Mouse (Mus musculus): Measurements from ENCODE around the gene Cep128. TPM values are rescaled to one million over a fixed set of nuclear protein-coding genes. Genes with fewer than 3 reads are reported as not detected.
A peak's percentile ranks its signal among the peaks of the same experiment; 100 is the strongest.

Gene Cep128
- polyA plus RNA-seq, 1 experiment from 2014 or later, result 6.1 TPM

DNA sequence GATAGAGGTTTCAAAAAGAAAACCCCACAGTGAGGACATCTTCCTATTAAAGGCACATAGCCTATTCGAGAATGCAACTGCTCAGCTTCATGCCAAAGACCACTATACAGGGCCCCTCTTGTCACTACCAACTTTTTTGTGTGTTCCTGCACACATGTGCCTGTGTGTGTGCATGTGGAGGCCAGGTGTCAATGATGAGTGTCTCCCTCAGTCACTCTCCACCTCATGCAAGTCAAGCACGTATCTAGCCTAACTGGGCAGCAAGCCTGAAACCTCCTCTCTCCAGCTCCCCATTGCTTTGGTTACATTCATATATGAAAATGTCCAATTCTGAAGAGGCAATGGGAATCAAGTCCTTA is 317.1 kb downstream of the Cep128 start:
- Histone ChIP-seq H3K4me3 (no peak overlapping the region), H3K9ac (no peak overlapping the region), H3K27me3 (replicated peaks) (no peaks in the 10 kb centered on the region), H3K9me3 (no peaks in the 10 kb centered on the region), H3K27ac (no peak overlapping the region), H3K4me1 (no peaks in the 10 kb centered on the region), H3K36me3 (no peaks in the 10 kb centered on the region), H3K4me2 (replicated peaks) (no peak overlapping the region)
- WGBS, result 60% methylated on average over 2 of the region's 2 CpGs
- ATAC-seq (ENCODE audit: low FRiP score, low read depth), result 0 out of 2 replicates have a peak, but pooled peaks have one; percentile 33

DNA sequence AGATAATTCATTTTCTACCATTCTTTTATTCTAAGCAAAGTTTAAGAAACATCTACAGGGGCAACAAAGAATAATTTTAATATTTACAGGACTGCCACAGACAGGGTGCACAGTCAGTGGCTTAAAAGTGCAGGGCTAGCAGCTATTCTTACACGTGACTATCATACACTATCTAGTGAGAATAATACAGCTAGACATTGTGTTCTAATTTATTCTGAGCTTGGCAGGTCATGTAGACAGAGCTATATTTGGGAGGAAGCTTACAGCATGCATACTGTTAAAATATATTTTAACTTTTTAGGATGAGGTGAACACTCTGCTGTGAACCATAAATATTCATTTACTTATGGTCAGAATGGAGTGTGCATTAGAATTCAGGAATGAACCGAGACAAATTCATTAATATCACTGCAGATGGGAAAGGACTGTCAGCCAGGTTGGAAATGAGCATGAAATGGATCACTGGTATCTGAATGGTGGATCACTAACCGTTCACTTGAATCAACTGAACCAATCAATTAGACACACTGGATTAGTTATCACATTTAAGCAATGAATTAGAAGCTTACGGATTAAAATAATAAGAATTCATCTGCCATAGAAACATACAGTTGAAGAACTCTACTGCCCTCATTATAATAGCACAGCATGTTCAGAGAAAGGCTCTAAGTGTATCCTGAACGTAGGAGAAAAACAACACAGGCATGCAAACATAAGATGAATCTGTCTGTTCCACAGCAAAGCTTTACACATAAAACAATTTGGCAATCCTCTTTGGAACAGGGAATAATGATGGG is 317.7 kb downstream of the Cep128 start:
- Histone ChIP-seq H3K4me3 (no peak overlapping the region), H3K27ac (no peak overlapping the region), H3K4me1 (no peaks in the 10 kb centered on the region), H3K36me3 (no peaks in the 10 kb centered on the region), H3K4me2 (replicated peaks) (no peak overlapping the region), H3K9ac (no peak overlapping the region), H3K9me3 (no peaks in the 10 kb centered on the region), H3K27me3 (replicated peaks) (no peaks in the 10 kb centered on the region)
- peak; percentile 53; the same call in 1 of the 2 replicates for ATAC-seq (ENCODE audit: low FRiP score, low read depth)
- 44% methylated on average over 5 of the region's 5 CpGs for WGBS

DNA sequence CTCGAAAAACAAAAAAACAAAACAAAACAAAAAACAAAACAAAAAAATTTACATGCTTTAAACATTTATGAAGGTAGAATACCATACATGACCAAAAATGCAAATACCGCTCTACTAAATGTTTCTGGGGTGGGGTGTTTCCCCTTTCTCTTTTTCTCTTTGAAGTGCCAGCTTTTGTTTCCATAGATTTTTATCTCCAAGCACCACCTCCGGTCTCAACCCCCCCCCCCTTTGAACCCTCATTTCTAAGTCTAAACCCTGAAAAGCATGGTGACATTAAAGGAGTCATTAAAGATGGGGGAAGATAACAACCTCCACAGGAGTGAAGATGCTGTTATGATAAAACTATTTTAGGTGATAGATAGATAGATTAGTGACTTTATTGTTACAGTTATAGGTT is 318.8 kb downstream of the Cep128 start:
- no peak overlapping the region for H3K4me2 ChIP-seq (replicated peaks)
- H3K9ac ChIP-seq, result no peak overlapping the region
- no peaks in the 10 kb centered on the region for H3K9me3 ChIP-seq
- no peaks in the 10 kb centered on the region for H3K4me1 ChIP-seq
- no peaks in the 10 kb centered on the region for H3K36me3 ChIP-seq
- no peaks in the 10 kb centered on the region for H3K27me3 ChIP-seq (replicated peaks)
- H3K4me3 ChIP-seq, result no peak overlapping the region
- no peak for ATAC-seq (ENCODE audit: low FRiP score, low read depth)
- H3K27ac ChIP-seq, result no peak overlapping the region
- 77% methylated on average over 3 of the region's 3 CpGs for WGBS

- no peak overlapping the region for H3K4me2 ChIP-seq (replicated peaks)
- H3K4me3 ChIP-seq, result no peak overlapping the region
- H3K9me3 ChIP-seq, result no peaks in the 10 kb centered on the region
- H3K4me1 ChIP-seq, result no peaks in the 10 kb centered on the region
- no peaks in the 10 kb centered on the region for H3K36me3 ChIP-seq
- no peaks in the 10 kb centered on the region for H3K27me3 ChIP-seq (replicated peaks)
- H3K9ac ChIP-seq, result no peak overlapping the region
- no peak for ATAC-seq (ENCODE audit: low FRiP score, low read depth)
- no peak overlapping the region for H3K27ac ChIP-seq
Observed at GRCm38 (mm10) chr12:91064368-91064999, 319.7 kb downstream of the Cep128 start.

GRCm38 (mm10) chr12:91063337-91064015 is 320.7 kb downstream of the Cep128 start:
- H3K36me3 ChIP-seq, result no peaks in the 10 kb centered on the region
- H3K4me3 ChIP-seq, result no peak overlapping the region
- no peak for ATAC-seq (ENCODE audit: low FRiP score, low read depth)
- H3K4me1 ChIP-seq, result no peaks in the 10 kb centered on the region
- no peak overlapping the region for H3K9ac ChIP-seq
- no peak overlapping the region for H3K27ac ChIP-seq
- H3K9me3 ChIP-seq, result no peaks in the 10 kb centered on the region
- H3K27me3 ChIP-seq (replicated peaks), result no peaks in the 10 kb centered on the region
- no peak overlapping the region for H3K4me2 ChIP-seq (replicated peaks)
- 93% methylated on average over 4 of the region's 4 CpGs for WGBS

GRCm38 (mm10) chr12:91062681-91063080 is 321.5 kb downstream of the Cep128 start:
- H3K9me3 ChIP-seq, result no peaks in the 10 kb centered on the region
- ATAC-seq (ENCODE audit: low FRiP score, low read depth), result no peak
- no peak overlapping the region for H3K4me2 ChIP-seq (replicated peaks)
- no peaks in the 10 kb centered on the region for H3K27me3 ChIP-seq (replicated peaks)
- no peaks in the 10 kb centered on the region for H3K4me1 ChIP-seq
- no peak overlapping the region for H3K27ac ChIP-seq
- WGBS, result 77% methylated on average over 4 of the region's 4 CpGs
- no peak overlapping the region for H3K9ac ChIP-seq
- no peaks in the 10 kb centered on the region for H3K36me3 ChIP-seq
- H3K4me3 ChIP-seq, result no peak overlapping the region

- WGBS, result 75% methylated on average over 12 of the region's 12 CpGs
- H3K4me1 ChIP-seq, result no peaks in the 10 kb centered on the region
- no peak overlapping the region for H3K9ac ChIP-seq
- H3K36me3 ChIP-seq, result no peaks in the 10 kb centered on the region
- no peak for ATAC-seq (ENCODE audit: low FRiP score, low read depth)
- no peak overlapping the region for H3K4me2 ChIP-seq (replicated peaks)
- no peaks in the 10 kb centered on the region for H3K27me3 ChIP-seq (replicated peaks)
- no peak overlapping the region for H3K4me3 ChIP-seq
- no peaks in the 10 kb centered on the region for H3K9me3 ChIP-seq
- no peak overlapping the region for H3K27ac ChIP-seq
Observed at GRCm38 (mm10) chr12:91059704-91060318, 324.4 kb downstream of the Cep128 start.

- Histone ChIP-seq H3K9me3 (no peaks in the 10 kb centered on the region), H3K4me1 (no peaks in the 10 kb centered on the region), H3K27me3 (replicated peaks) (no peaks in the 10 kb centered on the region), H3K4me2 (replicated peaks) (no peak overlapping the region), H3K36me3 (no peaks in the 10 kb centered on the region), H3K9ac (no peak overlapping the region), H3K27ac (no peak overlapping the region), H3K4me3 (no peak overlapping the region)
- no peak for ATAC-seq (ENCODE audit: low FRiP score, low read depth)
- 86% methylated on average over 10 of the region's 10 CpGs for WGBS
Observed at GRCm38 (mm10) chr12:91056885-91057284, 327.3 kb downstream of the Cep128 start.

- Histone ChIP-seq H3K27ac (no peak overlapping the region), H3K9ac (no peak overlapping the region), H3K4me2 (replicated peaks) (no peak overlapping the region), H3K4me3 (no peak overlapping the region), H3K27me3 (replicated peaks) (no peaks in the 10 kb centered on the region), H3K36me3 (no peaks in the 10 kb centered on the region), H3K9me3 (no peaks in the 10 kb centered on the region), H3K4me1 (no peaks in the 10 kb centered on the region)
- ATAC-seq (ENCODE audit: low FRiP score, low read depth), result no peak
- 87% methylated on average over 3 of the region's 3 CpGs for WGBS
Observed at GRCm38 (mm10) chr12:91052301-91052700, 331.9 kb downstream of the Cep128 start.

DNA sequence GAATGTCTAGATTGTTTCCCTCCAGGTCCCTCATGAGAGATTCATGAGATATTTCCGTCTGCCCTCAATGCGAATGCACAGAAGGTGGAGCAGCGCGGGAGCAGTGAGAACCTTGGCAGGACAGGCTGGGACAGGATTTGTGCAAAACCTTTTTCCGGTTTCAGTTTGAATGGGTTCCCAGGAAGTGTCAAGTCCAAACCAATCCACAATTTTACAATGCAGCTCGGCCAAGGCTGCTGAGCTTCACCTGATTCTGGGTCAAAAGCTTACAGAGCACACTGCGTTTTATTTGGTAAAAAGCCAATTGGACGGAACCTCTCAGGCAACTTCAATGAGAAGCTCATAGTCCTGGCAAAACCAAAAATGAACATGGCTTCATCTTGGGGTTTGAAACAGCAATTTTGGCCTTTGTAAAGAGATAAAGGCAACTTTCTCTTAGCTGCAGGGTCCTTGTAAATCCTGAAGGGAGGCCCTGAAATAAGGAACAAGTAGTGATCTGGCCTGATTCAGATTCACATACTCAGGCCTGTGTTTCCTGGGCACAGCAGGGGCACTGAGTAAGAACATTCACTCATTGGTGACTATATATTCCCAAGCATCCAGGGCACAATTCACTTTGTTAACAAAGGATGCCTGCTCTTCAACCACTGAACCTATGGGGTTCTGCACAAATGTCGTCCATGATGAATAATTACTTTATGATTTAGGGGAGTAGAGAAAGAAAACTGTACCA is 333.4 kb downstream of the Cep128 start:
- H3K9me3 ChIP-seq, result no peaks in the 10 kb centered on the region
- no peaks in the 10 kb centered on the region for H3K27me3 ChIP-seq (replicated peaks)
- H3K4me1 ChIP-seq, result no peaks in the 10 kb centered on the region
- no peaks in the 10 kb centered on the region for H3K36me3 ChIP-seq
- no peak overlapping the region for H3K4me2 ChIP-seq (replicated peaks)
- no peak overlapping the region for H3K4me3 ChIP-seq
- ATAC-seq (ENCODE audit: low FRiP score, low read depth), result no peak
- 90% methylated on average over 9 of the region's 9 CpGs for WGBS
- H3K9ac ChIP-seq, result no peak overlapping the region
- no peak overlapping the region for H3K27ac ChIP-seq

GRCm38 (mm10) chr12:91041363-91041762 is 342.8 kb downstream of the Cep128 start:
- Histone ChIP-seq H3K9me3 (no peaks in the 10 kb centered on the region), H3K4me3 (no peak overlapping the region), H3K4me2 (replicated peaks) (no peak overlapping the region), H3K9ac (no peak overlapping the region), H3K36me3 (no peaks in the 10 kb centered on the region), H3K27me3 (replicated peaks) (no peaks in the 10 kb centered on the region), H3K4me1 (0 out of 2 replicates have a peak, but pooled peaks cover 5% of the 10 kb centered on the region), H3K27ac (no peak overlapping the region)
- WGBS, result 87% methylated on average over 4 of the region's 4 CpGs
- ATAC-seq (ENCODE audit: low FRiP score, low read depth), result no peak
